Mouse (Mus musculus): ENCODE data around the gene Bach2.

Bach2 gene

GRCm38 (mm10) chr4:32302668-32303067, 64.1 kb downstream of the Bach2 start:
- DNase-seq: no peak

- peak; percentile 68 for DNase-seq
Observed at GRCm38 (mm10) chr4:32303076-32303475, 64.5 kb downstream of the Bach2 start.

DNA sequence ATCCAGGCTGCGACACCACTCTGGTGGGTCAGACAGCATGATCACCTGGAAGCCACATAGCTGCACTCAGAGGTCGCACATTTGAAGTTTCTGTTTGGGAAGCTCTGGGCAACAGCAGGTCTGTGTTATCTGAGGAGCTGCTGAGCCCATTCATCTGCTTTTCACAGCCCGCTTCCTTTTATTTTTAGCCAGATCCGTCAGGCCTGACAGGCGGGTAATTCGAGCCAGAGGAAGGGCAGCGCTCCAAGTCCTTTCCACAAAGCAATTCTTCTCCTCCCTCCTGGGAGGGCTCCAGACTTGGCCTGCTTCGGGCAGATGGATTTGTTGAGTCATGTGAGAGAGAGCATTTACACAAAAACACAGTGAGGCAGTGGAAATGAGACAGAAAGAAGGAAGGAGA, 65.1 kb downstream of the Bach2 start:
- DNase-seq: peak; percentile 86

- DNase-seq: no peak
Observed at GRCm38 (mm10) chr4:32304221-32304703, 65.7 kb downstream of the Bach2 start.

DNA sequence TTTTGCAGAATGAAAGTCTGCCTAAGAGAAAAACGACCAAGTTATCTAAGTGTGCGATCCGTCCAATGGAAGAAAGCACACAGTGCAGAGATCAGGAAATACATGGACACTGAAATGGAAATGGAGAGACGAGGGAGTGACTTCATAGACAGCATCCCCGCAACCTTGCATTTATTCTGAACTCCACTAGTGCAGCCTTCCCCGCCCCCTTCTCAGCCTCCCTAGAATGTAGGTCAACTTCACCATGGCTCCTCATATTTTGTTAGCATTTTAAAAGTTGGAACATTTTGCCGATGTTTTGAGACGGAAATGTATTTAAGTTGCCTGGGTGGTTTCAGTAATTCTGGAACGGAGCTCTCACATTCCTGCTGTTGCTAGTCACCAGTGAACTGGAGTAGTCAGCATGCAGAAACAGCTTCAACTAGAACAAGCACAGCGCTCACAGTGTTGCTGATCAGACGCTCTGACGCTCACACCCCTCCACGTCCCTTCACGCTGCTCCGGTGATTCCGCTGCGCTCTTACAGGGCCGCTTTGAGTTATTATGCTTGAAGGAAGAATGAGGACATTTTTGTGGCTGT, 66.5 kb downstream of the Bach2 start:
- peak; percentile 59 for DNase-seq

GRCm38 (mm10) chr4:32305683-32306082, 67.1 kb downstream of the Bach2 start:
- no peak for DNase-seq

- no peak for DNase-seq
Observed at GRCm38 (mm10) chr4:32306169-32306792, 67.7 kb downstream of the Bach2 start.

DNA sequence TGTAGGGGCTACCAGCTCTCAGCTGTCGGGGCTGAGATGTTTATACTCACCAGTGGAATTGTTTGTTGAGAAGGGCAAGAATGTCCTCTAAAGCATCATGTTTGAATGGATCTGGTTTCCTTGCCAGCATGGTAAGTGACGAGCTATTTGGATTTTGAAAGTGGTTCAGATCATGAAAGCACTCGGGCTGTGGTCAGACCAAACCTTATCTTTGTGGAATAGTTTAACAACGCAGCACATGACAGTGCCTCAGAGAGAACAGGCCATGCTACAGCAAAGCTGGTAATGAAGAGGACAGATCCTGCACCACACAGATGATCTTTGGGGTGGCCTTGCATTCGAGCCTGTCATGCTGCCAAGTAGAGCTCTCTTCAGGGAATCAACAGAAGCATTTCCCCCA, 68.6 kb downstream of the Bach2 start:
- no peak for DNase-seq

DNA sequence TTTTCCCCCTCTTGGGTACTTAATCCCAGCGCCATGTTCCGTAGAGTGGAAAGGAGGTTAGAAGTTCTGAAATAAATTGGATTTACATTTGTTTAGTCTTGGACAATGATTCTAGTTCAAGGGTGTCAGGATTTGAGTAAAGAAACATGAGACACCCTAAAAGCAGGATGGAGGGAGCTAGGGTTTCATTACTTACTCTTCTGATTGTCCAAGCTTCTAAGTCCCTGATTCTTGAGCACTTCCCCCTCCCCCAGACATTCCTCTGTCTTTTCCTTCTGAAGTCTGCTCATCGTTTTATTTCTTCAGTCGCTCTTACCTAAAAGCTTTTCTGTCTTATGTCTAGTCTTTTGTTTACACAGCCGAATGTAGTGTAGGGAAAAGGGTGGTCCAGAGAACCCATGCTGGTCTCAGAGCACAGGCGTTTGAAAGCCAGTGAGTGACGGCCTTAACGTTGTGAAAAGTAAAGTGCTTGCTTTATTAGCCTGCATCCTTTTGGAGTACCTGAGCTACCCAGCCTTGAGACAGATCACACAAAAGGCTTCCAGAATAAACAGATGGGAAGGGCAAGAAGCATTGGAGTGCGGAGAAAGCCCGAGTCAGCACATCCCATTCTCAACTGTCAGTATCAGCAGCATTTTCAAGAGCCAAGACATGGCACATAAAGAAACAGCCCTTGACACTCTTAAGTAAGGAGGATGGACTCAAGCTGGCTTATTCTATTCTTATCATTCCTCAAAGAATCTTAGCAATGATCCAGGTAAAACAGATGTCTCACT, 73.8 kb downstream of the Bach2 start:
- no peak for DNase-seq

GRCm38 (mm10) chr4:32314919-32315318, 76.3 kb downstream of the Bach2 start:
- no peak for DNase-seq

DNA sequence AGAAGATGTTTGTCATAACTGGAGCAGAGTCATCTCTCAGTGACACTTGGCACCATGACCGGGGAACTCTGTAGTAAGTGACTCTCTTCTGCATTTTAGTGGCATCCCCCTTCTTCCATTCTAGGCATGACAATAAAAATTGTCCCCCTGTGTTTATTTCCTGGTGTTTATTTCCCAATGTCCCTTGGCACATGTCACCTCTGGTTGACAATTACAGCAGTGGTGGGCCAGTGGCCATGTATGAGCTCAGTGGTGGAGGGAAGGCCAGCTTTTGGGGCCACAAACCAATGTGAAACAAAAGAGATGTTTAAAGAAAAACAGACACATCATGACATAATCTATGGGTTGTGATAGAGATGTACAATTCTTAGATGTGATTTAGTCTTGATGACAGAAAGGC, 80.0 kb downstream of the Bach2 start:
- no peak for DNase-seq

- no peak for DNase-seq
Observed at GRCm38 (mm10) chr4:32319327-32319726, 80.7 kb downstream of the Bach2 start.

GRCm38 (mm10) chr4:32320039-32320438, 81.4 kb downstream of the Bach2 start:
- no peak for DNase-seq

DNA sequence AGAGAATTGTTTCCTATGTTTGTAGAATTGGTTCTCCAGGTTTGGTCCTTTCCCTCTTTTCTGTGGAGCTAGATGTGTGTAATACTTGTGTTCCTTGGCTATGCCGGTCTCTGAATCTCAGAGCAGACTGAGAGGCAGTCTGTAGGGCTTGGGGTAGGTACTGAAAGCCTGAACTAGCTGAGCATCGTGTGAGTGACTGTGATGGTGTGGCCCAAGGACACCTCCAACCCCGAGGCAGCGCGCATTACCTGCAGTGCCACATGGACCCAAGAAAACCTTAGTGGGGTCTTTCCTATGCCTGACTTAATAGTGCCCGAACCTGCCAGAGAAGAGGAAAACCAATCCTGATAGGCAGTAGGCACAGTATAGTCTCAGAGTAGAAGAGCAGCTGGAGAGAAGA, 85.5 kb downstream of the Bach2 start:
- no peak for DNase-seq

- no peak for DNase-seq
Observed at GRCm38 (mm10) chr4:32324967-32325366, 86.4 kb downstream of the Bach2 start.

GRCm38 (mm10) chr4:32325596-32325995, 87.0 kb downstream of the Bach2 start:
- DNase-seq: peak; percentile 75

- peak; percentile 44 for DNase-seq
Observed at GRCm38 (mm10) chr4:32326279-32326678, 87.7 kb downstream of the Bach2 start.

DNA sequence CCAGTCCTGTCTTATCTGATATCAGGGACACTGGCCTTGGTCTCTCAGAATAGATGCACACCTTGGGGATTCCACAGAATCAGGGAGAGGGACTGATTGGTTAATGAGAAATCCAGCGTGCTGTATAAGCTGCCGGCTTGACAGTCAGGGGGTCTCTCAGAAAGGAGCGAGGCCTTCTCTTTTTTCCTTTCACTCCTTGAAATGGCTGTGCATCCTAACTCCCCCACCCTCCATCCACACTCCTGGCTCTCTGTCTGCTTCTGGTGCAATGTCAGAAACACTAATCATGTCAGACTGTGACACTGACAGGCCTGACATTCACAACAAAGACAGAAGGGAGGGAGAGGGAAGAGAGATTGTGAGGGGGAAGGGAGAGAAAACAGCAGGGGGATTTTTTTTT, 88.3 kb downstream of the Bach2 start:
- DNase-seq: peak; percentile 61

DNA sequence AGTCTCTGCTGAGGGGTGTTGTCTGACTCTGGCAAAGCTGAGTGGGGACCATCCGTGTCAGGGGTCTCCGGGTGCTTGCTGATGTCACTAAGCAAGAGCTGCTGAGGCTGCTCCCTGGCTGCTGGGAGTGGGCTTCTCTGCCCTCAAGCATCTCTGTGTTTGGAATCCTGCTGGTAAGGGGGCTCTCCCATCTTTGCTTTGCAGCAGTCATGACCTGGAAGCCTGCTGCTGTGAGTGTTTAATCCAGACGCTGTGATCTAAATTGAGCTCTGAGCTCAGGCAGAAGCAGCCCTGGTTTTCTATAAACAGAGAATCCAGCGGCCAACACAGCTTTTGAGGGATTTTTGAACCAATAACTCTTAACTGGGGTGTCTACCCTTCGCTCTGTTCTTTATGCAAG, 89.0 kb downstream of the Bach2 start:
- peak; percentile 48 for DNase-seq

DNA sequence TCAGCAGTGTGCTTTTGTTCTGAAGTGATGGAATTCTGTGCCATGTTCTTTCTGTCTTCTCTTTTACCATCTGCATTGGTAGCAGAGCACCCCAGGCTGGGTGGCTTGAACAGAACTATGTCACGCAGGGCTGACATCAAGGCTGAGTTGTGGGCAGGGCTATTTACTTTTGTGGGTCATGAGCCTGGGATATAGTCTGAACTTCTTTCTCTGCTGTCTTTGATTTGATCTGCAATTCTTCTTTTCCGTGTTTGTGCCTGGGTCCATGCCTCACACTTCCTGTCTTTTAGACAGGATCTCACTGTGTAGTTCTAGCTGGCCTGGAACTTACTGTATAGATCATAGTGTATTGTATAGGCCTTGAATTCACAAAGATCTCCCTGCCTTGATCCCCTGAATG, 90.0 kb downstream of the Bach2 start:
- no peak for DNase-seq

DNA sequence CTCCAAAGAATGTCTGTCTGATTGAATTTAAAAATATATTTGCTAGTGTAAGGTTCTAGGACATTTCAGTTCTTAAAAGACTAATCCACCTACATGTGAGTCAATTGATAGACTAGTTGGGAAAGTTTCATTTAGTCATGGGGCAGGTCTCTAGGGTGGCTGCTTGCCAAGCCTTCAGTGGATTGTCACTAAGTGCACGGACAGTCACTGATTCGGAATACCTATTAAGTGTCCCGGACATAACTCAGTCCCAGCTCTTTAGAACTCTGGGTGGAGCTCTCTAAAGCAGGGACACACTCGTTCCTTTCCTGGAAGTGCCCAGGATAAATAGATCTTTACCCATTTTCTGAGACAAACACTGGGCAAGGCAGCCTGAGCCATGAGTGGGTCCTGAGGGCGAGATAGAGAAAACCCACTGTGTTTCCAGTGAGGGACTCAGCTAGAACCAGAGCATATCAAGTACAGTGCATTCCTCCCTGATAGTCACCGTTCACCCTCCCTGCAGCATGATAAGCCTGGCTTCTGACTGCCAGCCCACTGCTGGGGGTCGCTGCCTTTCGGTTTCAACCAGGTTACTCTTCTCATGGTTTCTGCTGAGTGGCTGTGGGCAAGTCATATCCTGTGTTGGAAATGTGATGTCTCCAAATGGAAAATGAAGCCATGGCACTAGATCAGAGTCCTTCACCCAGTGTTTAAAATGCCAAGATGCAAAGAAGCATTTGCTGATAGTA, 92.1 kb downstream of the Bach2 start:
- no peak for DNase-seq

DNA sequence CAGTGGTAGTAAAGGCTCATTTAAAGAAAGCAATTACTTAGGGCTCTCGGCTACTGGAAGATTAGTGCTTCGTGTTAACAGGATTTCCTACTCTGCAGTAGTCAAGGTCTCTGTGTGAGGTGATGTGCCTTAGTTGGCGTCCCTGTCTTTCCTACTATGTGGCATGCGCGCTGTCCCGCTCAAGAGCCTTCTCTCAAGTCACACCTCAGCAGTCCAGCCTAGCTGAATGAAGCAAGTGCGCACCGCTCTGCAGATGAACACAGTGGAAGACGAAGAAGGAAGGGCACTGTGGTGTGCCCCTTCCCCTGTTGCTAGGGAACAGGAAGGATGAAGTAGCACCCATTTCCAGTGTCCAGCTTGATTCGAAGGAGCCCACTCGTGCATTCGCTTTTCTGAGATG, 93.4 kb downstream of the Bach2 start:
- no peak for DNase-seq

GRCm38 (mm10) chr4:32334131-32334530, 95.5 kb downstream of the Bach2 start:
- DNase-seq: no peak
